Mouse (Mus musculus) neural tube, embryonic 13.5 days (tissue): ENCODE measurements around the gene Smr3a. TPM values are rescaled to one million over a fixed set of nuclear protein-coding genes. Genes with fewer than 3 reads are reported as not detected.

Source experiments
- ATAC-seq: fragments of 200-750 bp; cut with Nextera tagmentation; 2 replicates; pipeline ENCODE4 v1.8.0; 2017; ENCODE audit warnings: low read depth, mild to moderate bottlenecking, moderate TSS enrichment, moderate library complexity
- H3K27ac ChIP-seq: fragments of 300-500 bp; sonication (generic); replicated peaks from 2 replicates; pipeline ENCODE4 v1.5.1; 2015; ENCODE audit warnings: moderate library complexity, mild to moderate bottlenecking, inconsistent platforms
- H3K27me3 ChIP-seq: fragments of 300-500 bp; sonication (generic); 2 replicates; pipeline ENCODE4 v1.6.1; 2015; ENCODE audit warnings: mild to moderate bottlenecking, inconsistent platforms
- H3K36me3 ChIP-seq: fragments of 300-500 bp; sonication (generic); 2 replicates; pipeline ENCODE4 v1.6.1; 2015; ENCODE audit warnings: mild to moderate bottlenecking, inconsistent platforms
- H3K4me1 ChIP-seq: fragments of 300-500 bp; sonication (generic); replicated peaks from 2 replicates; pipeline ENCODE4 v1.6.1; 2015; ENCODE audit warnings: inconsistent platforms
- H3K4me2 ChIP-seq: fragments of 300-500 bp; sonication (generic); 2 replicates; pipeline ENCODE4 v1.6.1; 2015; ENCODE audit warnings: inconsistent platforms, mild to moderate bottlenecking, moderate library complexity
- H3K4me3 ChIP-seq: fragments of 300-500 bp; sonication (generic); 2 replicates; pipeline ENCODE4 v1.5.1; 2015; ENCODE audit warnings: mild to moderate bottlenecking, inconsistent platforms
- H3K9ac ChIP-seq: fragments of 300-500 bp; sonication (generic); 2 replicates; pipeline ENCODE4 v1.6.1; 2015; ENCODE audit warnings: moderate library complexity, mild to moderate bottlenecking, inconsistent platforms
- H3K9me3 ChIP-seq: fragments of 300-500 bp; sonication (generic); 2 replicates; pipeline ENCODE4 v1.6.1; 2016; ENCODE audit warnings: inconsistent platforms
- WGBS: fragments of 180-500 bp; shearing (Covaris S2); methylation state at CpG from one replicate; pipeline ENCODE4 v1.1.7; 2015; 5-methylcytosine and 5-hydroxymethylcytosine counted together
- polyA plus RNA-seq: library from polyadenylated mRNA; unstranded; fragments of >200 nt; fragmentation: Nextera tagmentation; extraction: Ambion mirVana; gene quantifications from 2 replicates; pipeline ENCODE4 v1.2.1, GENCODE M21; 2015

Gene Smr3a
- polyA plus RNA-seq = not detected in 2 replicates

GRCm38 (mm10) chr5:88002249-88002648 lies at the start of gene Smr3a:
Smr3a (plus strand) TSS chr5:88002549.
- H3K27me3 ChIP-seq = no peaks in the 10 kb centered on the region
- no peak within 1 kb of the TSS for H3K27ac ChIP-seq
- H3K4me2 ChIP-seq = no peak within 1 kb of the TSS
- H3K4me3 ChIP-seq = no peak within 1 kb of the TSS
- no peaks in the 10 kb centered on the region for H3K36me3 ChIP-seq
- no peak for ATAC-seq
- no peaks in the 10 kb centered on the region for H3K9me3 ChIP-seq
- 91% methylated on average over 3 of the region's 3 CpGs for WGBS
- no peak within 1 kb of the TSS for H3K9ac ChIP-seq
- H3K4me1 ChIP-seq = no peaks in the 10 kb centered on the region

GRCm38 (mm10) chr5:87969201-87969600 lies 33.1 kb upstream of the Smr3a start, which contains the start of the genes 2310003L06Rik and Gm28434:
2310003L06Rik (plus strand) TSS chr5:87969459.
Gm28434 (plus strand) TSS chr5:87969517.
- ATAC-seq = no peak
- no peak within 1 kb of the TSS for H3K9ac ChIP-seq
- WGBS = 64% methylated on average over 2 of the region's 2 CpGs

GRCm38 (mm10) chr5:87979139-87979538 lies 23.2 kb upstream of the Smr3a start, which contains the start of gene Cabs1:
Cabs1 (plus strand) TSS chr5:87979439.
- H3K4me2 ChIP-seq = no peak within 1 kb of the TSS
- no peaks in the 10 kb centered on the region for H3K4me1 ChIP-seq
- WGBS = 83% methylated on average over 3 of the region's 3 CpGs
- no peaks in the 10 kb centered on the region for H3K36me3 ChIP-seq
- H3K4me3 ChIP-seq = no peak within 1 kb of the TSS
- ATAC-seq = no peak
- no peak within 1 kb of the TSS for H3K9ac ChIP-seq
- no peak within 1 kb of the TSS for H3K27ac ChIP-seq
- H3K9me3 ChIP-seq = no peaks in the 10 kb centered on the region
- no peaks in the 10 kb centered on the region for H3K27me3 ChIP-seq

More at GRCm38 (mm10) chr5:87969201-87969600, 33.1 kb upstream of the Smr3a start, which contains the start of the genes 2310003L06Rik and Gm28434:
- no peaks in the 10 kb centered on the region for H3K27me3 ChIP-seq
- no peaks in the 10 kb centered on the region for H3K36me3 ChIP-seq
- no peak within 1 kb of the TSS for H3K4me2 ChIP-seq
- no peaks in the 10 kb centered on the region for H3K4me1 ChIP-seq
- no peak within 1 kb of the TSS for H3K27ac ChIP-seq
- H3K4me3 ChIP-seq = no peak within 1 kb of the TSS
- no peaks in the 10 kb centered on the region for H3K9me3 ChIP-seq

GRCm38 (mm10) chr5:87982468-87983214 lies 19.7 kb upstream of the Smr3a start:
- ATAC-seq = no peak
- Histone ChIP-seq H3K27ac (no peak overlapping the region), H3K36me3 (no peaks in the 10 kb centered on the region), H3K9me3 (no peaks in the 10 kb centered on the region), H3K4me3 (no peak overlapping the region), H3K9ac (no peak overlapping the region), H3K4me2 (no peak overlapping the region), H3K27me3 (no peaks in the 10 kb centered on the region), H3K4me1 (no peaks in the 10 kb centered on the region)
- 66% methylated on average over 3 of the region's 3 CpGs for WGBS

- Histone ChIP-seq H3K9me3 (no peaks in the 10 kb centered on the region), H3K4me1 (no peaks in the 10 kb centered on the region)
Observed at GRCm38 (mm10) chr5:88005241-88005640, 2.9 kb downstream of the Smr3a start.

More at GRCm38 (mm10) chr5:88005241-88005640, 2.9 kb downstream of the Smr3a start:
- no peak overlapping the region for H3K9ac ChIP-seq
- no peak overlapping the region for H3K27ac ChIP-seq
- H3K4me3 ChIP-seq = no peak overlapping the region
- H3K27me3 ChIP-seq = no peaks in the 10 kb centered on the region
- no peaks in the 10 kb centered on the region for H3K36me3 ChIP-seq
- no peak for ATAC-seq
- H3K4me2 ChIP-seq = no peak overlapping the region

Other genes starting within 250 kb of the Smr3a start
- not detected in 2 replicates for gene Csn1s2a, start 228.0 kb upstream of the Smr3a start, polyA plus RNA-seq
- gene Csn1s2b, start 194.5 kb upstream of the Smr3a start, polyA plus RNA-seq = not detected in 2 replicates
- not detected in 2 replicates for gene Prr27, start 176.9 kb upstream of the Smr3a start, polyA plus RNA-seq
- not detected in 2 replicates for gene Odam, start 117.5 kb upstream of the Smr3a start, polyA plus RNA-seq
- gene Csn3, start 77.0 kb upstream of the Smr3a start, polyA plus RNA-seq = 0.41 TPM in 1 of 2 replicates, not detected in the other
- gene 2310003L06Rik, start 33.1 kb upstream of the Smr3a start, polyA plus RNA-seq = not detected in 2 replicates
- not detected in 2 replicates for gene Gm28434, start 33.0 kb upstream of the Smr3a start, polyA plus RNA-seq
- not detected in 2 replicates for gene Cabs1, start 23.1 kb upstream of the Smr3a start, polyA plus RNA-seq
- gene Smr2, start 84.0 kb downstream of the Smr3a start, polyA plus RNA-seq = not detected in 2 replicates
- gene Gm11116, start 109.0 kb downstream of the Smr3a start, polyA plus RNA-seq = not detected in 2 replicates
- gene Gm11115, start 151.6 kb downstream of the Smr3a start, polyA plus RNA-seq = not detected in 2 replicates